Mouse (Mus musculus) limb, embryonic 14.5 days (tissue): ENCODE measurements around the gene Igsf21. TPM values are rescaled to one million over a fixed set of nuclear protein-coding genes. Genes with fewer than 3 reads are reported as not detected.

Experiments used
- ATAC-seq: fragments of 200-750 bp; cut with Nextera tagmentation; 2 replicates; pipeline ENCODE4 v1.8.0; 2017; ENCODE audit warnings: low read depth, moderate number of reproducible peaks, moderate TSS enrichment; ENCODE audit not compliant: low FRiP score
- DNase-seq: peaks from one replicate; pipeline ENCODE4 v3.0.0-alpha.2; 2015; ENCODE audit warnings: low spot score
- H3K27ac ChIP-seq: fragments of 300-500 bp; sonication (generic); replicated peaks from 2 replicates; pipeline ENCODE4 v1.5.1; 2014; ENCODE audit warnings: low read depth, mild to moderate bottlenecking, low read length, moderate library complexity, mixed read lengths
- H3K27me3 ChIP-seq: fragments of 300-500 bp; sonication (generic); 2 replicates; pipeline ENCODE4 v1.6.1; 2014; ENCODE audit warnings: low read length, mixed read lengths; ENCODE audit not compliant: control insufficient read depth, insufficient read depth
- H3K36me3 ChIP-seq: fragments of 300-500 bp; sonication (generic); 2 replicates; pipeline ENCODE4 v1.6.1; 2014; ENCODE audit warnings: mild to moderate bottlenecking, low read length, moderate library complexity, mixed read lengths; ENCODE audit not compliant: control insufficient read depth, insufficient read depth
- H3K4me1 ChIP-seq: fragments of 300-500 bp; sonication (generic); 2 replicates; pipeline ENCODE4 v1.6.1; 2014; ENCODE audit warnings: antibody characterized with exemption, low read length, mixed read lengths; ENCODE audit not compliant: control insufficient read depth, insufficient read depth
- H3K4me2 ChIP-seq: fragments of 300-500 bp; sonication (generic); replicated peaks from 2 replicates; pipeline ENCODE4 v1.6.1; 2014; ENCODE audit warnings: low read depth, mild to moderate bottlenecking, low read length, moderate library complexity; ENCODE audit not compliant: severe bottlenecking
- H3K4me3 ChIP-seq: fragments of 300-500 bp; sonication (generic); replicated peaks from 2 replicates; pipeline ENCODE4 v1.5.1; 2014; ENCODE audit warnings: low read length
- H3K9ac ChIP-seq: fragments of 300-500 bp; sonication (generic); 2 replicates; pipeline ENCODE4 v1.6.1; 2014; ENCODE audit warnings: mild to moderate bottlenecking, low read depth, low read length, moderate library complexity; ENCODE audit not compliant: severe bottlenecking
- H3K9me3 ChIP-seq: fragments of 300-500 bp; sonication (generic); 2 replicates; pipeline ENCODE4 v1.6.1; 2016; ENCODE audit warnings: low read length; ENCODE audit not compliant: control insufficient read depth
- POLR2A ChIP-seq: fragments of 200-500 bp; IDR thresholded peaks from 2 replicates; pipeline ENCODE4 v1.8.0; 2012; ENCODE audit warnings: inconsistent platforms, mild to moderate bottlenecking, moderate library complexity, borderline replicate concordance; ENCODE audit not compliant: insufficient read depth, insufficient read length; ENCODE audit errors: extremely low read depth
- WGBS: fragments of 180-500 bp; shearing (Covaris S2); extraction: QIAGEN DNeasy Blood & Tissue Kit; methylation state at CpG from one replicate; pipeline ENCODE4 v1.1.7; 2014; 5-methylcytosine and 5-hydroxymethylcytosine counted together
- polyA plus RNA-seq, 2 experiments: library from polyadenylated mRNA; depleted of rRNA in 1 of 2; stranded (reverse) in 1 of 2; unstranded in 1 of 2; fragments of >200 nt; fragmentation: Nextera tagmentation in 1 of 2; extraction: Ambion mirVana in 1 of 2; gene quantifications; 2 replicates each; pipeline versions ENCODE4 v1.2.1 to v1.2.3; 2012 to 2014

Gene Igsf21
- polyA plus RNA-seq, 2 experiments = 0.45 to 0.55 TPM

GRCm38 (mm10) chr4:140153101-140153500 is 93.5 kb downstream of the Igsf21 start:
- no peak for ATAC-seq
- no peak overlapping the region for H3K27ac ChIP-seq

GRCm38 (mm10) chr4:140149706-140150105 is 96.9 kb downstream of the Igsf21 start:
- Histone ChIP-seq H3K4me3 (no peak overlapping the region), H3K27me3 (no peaks in the 10 kb centered on the region), H3K4me2 (no peak overlapping the region), H3K36me3 (no peaks in the 10 kb centered on the region), H3K4me1 (no peaks in the 10 kb centered on the region), H3K27ac (no peak overlapping the region), H3K9ac (no peak overlapping the region), H3K9me3 (no peaks in the 10 kb centered on the region)
- ATAC-seq = no peak
- no peak for DNase-seq
- 78% methylated on average over 8 of the region's 8 CpGs for WGBS
- TF ChIP-seq POLR2A = no peak

More at GRCm38 (mm10) chr4:140153101-140153500, 93.5 kb downstream of the Igsf21 start:
- no peaks in the 10 kb centered on the region for H3K36me3 ChIP-seq
- H3K9me3 ChIP-seq = no peaks in the 10 kb centered on the region
- H3K9ac ChIP-seq = no peak overlapping the region
- 40% methylated on average over 7 of the region's 7 CpGs for WGBS
- TF ChIP-seq POLR2A = no peak
- H3K4me2 ChIP-seq = no peak overlapping the region
- peak; percentile 69 for DNase-seq
- H3K4me3 ChIP-seq = no peak overlapping the region
- no peaks in the 10 kb centered on the region for H3K27me3 ChIP-seq
- no peaks in the 10 kb centered on the region for H3K4me1 ChIP-seq

- Histone ChIP-seq H3K9ac (no peak overlapping the region), H3K27ac (no peak overlapping the region), H3K27me3 (no peaks in the 10 kb centered on the region), H3K4me3 (no peak overlapping the region), H3K4me1 (no peaks in the 10 kb centered on the region), H3K4me2 (no peak overlapping the region), H3K9me3 (no peaks in the 10 kb centered on the region), H3K36me3 (no peaks in the 10 kb centered on the region)
- ATAC-seq (no peak; the same call in 1 of the 2 replicates), DNase-seq (no peak)
- WGBS = 64% methylated on average over 20 of the region's 20 CpGs
- no peak for TF ChIP-seq POLR2A
Observed at GRCm38 (mm10) chr4:140147857-140148695, 98.5 kb downstream of the Igsf21 start.

DNA sequence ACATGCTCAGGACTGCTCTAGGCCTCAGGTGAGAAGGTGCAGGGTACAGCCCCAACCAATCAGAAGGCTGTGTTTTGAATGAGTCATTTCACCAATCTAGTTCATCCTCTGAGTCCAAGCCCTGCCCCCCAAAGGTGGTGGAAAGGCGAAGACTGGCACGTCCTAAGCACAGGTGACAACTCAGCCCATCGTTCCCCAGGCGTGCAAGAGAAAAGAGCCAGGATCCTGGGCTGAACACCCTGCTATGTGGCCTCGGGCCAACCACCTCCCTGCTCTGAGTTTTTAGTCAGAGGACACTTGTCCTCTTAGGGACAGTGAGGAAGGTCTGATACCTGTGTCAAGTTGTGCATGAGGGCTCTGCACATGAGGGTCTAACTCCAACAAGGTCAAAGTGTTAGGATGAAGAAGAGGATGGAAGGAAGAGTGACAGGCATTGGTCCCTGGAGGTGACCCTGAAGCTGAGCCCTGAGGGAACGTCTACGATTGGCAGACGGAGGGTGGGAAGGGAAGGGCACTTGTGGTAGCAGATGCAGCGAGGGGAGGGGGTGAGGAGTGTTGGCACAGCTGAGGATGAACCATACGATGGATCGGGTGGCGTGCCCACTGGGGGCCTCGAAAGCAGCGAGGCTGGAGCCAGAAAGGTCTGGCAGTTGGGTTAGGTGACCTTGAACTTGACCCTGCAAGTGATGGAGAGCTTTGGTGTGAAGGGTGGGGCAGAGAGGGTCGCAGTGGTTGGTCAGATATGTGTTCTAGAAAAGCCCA is 99.3 kb downstream of the Igsf21 start:
- Histone ChIP-seq H3K36me3 (no peaks in the 10 kb centered on the region), H3K4me2 (no peak overlapping the region), H3K27me3 (no peaks in the 10 kb centered on the region), H3K4me1 (no peaks in the 10 kb centered on the region), H3K9me3 (no peaks in the 10 kb centered on the region), H3K27ac (no peak overlapping the region), H3K4me3 (no peak overlapping the region), H3K9ac (no peak overlapping the region)
- 80% methylated on average over 15 of the region's 15 CpGs for WGBS
- TF ChIP-seq POLR2A = no peak
- ATAC-seq = no peak
- DNase-seq = no peak

- Histone ChIP-seq H3K9ac (no peak overlapping the region), H3K4me3 (no peak overlapping the region), H3K36me3 (no peaks in the 10 kb centered on the region), H3K9me3 (no peaks in the 10 kb centered on the region), H3K27me3 (no peaks in the 10 kb centered on the region), H3K4me1 (no peaks in the 10 kb centered on the region), H3K27ac (no peak overlapping the region), H3K4me2 (no peak overlapping the region)
- DNase-seq (no peak), ATAC-seq (no peak)
- 86% methylated on average over 10 of the region's 10 CpGs for WGBS
- TF ChIP-seq POLR2A = no peak
Observed at GRCm38 (mm10) chr4:140143884-140144525, 102.6 kb downstream of the Igsf21 start.
